Mouse (Mus musculus) E14TG2a.4 (cell line): ENCODE results near the gene Foxe1.

Experiments used
- H3K27me3 ChIP-seq: 2 replicates; pipeline ENCODE4 v1.6.1; 2014; ENCODE audit warnings: low read length, control low read depth; ENCODE audit not compliant: insufficient read depth
- H3K36me3 ChIP-seq: 2 replicates; pipeline ENCODE4 v1.6.1; 2014; ENCODE audit warnings: low read length, control low read depth; ENCODE audit not compliant: insufficient read depth
- H3K4me1 ChIP-seq: replicated peaks from 2 replicates; pipeline ENCODE4 v1.6.1; 2014; ENCODE audit warnings: low read depth, low read length, control low read depth
- H3K4me3 ChIP-seq: replicated peaks from 2 replicates; pipeline ENCODE4 v1.5.1; 2014; ENCODE audit warnings: mild to moderate bottlenecking, low read length
- H3K9me3 ChIP-seq: 2 replicates; pipeline ENCODE4 v1.6.1; 2014; ENCODE audit warnings: low read length, control low read depth
- CTCF ChIP-seq: conservative IDR thresholded peaks from 2 replicates; pipeline ENCODE4 v1.5.1; 2014; ENCODE audit warnings: low read length
- NANOG ChIP-seq: IDR thresholded peaks from 2 replicates; pipeline ENCODE4 v1.6.1; 2014; ENCODE audit warnings: borderline replicate concordance, low read length, mixed read lengths
- POU5F1 ChIP-seq: IDR thresholded peaks from 2 replicates; pipeline ENCODE4 v1.6.1; 2014; ENCODE audit warnings: low read length, borderline replicate concordance

Foxe1 gene

DNA sequence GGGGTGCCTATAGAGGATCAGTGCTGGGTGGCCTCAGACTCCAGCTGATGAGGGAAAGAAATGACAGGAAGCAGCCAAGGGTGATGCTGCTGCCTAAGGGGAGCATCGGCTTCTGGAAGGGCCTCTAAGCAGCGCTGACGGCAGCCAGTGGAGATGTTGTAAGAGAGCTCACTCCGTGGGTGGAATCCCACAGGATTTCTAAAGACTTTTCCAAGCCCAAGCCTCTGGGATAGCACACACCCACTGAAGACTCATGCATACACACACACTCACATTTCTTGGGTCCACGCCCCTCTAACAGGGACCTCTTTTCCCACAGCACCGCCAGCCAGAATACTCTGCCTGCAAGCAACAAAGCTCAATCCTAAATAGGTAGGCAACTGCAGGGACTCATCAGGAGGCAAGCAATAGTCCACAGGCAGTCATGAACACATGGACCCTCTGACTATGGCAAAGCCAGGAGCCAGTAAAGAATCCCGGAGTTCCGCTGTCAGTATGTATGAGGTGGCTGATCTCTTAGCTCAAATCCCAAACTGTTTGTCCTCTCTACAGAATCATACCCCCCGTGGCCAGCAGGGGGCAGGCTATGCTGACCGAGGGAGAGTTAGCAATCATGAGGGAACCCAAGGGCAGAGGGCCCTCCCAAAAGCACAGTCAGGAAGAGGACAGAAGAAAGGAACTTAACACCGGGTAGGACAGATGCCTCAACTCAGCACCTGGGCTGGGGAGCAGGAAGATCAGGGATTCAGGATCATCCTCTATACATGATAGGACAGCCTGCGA lies 13.1 kb downstream of the Foxe1 start:
- Histone ChIP-seq H3K4me3 (no peak overlapping the region), H3K9me3 (no peaks in the 10 kb centered on the region), H3K4me1 (peaks cover 28% of the 10 kb centered on the region), H3K27me3 (peaks cover 46% of the 10 kb centered on the region), H3K36me3 (no peaks in the 10 kb centered on the region)
- TF ChIP-seq CTCF (peak; percentile 97), NANOG (no peak)

DNA sequence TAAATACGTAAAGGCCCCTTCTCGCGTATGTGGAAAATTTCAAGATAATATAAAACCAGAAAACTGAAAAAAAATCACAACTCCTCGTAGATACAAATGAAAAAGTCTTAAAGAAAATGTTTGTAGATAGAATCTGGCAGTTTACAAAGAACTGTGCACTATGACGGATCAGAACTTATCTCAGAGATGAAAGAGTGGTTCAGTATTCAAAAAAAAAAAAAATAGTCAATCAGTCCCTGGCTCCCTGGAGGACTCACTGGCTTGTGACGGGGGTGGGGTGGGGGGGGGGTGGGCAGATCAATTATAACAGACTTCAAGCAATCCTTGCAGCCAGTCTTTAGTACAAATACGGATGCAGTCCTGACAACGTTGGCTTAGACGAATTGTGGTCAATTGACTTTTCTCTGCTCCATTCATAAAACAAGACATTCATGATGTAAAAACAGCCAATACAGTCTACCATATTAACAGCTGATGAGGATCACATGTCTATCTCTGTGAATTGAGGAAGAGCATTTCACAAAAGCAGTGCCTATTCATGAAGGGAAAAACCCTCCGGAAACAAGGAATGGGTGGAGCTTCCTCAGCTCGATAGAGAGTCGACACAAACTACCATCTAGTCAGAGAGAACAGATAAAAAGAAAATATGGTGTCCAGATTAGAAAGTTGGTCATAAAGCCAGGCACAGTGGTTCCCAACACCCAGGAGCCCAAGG lies 16.3 kb downstream of the Foxe1 start:
- Histone ChIP-seq H3K36me3 (no peaks in the 10 kb centered on the region), H3K4me3 (no peak overlapping the region), H3K27me3 (peaks cover 26% of the 10 kb centered on the region), H3K9me3 (peaks cover 3% of the 10 kb centered on the region), H3K4me1 (peaks cover 11% of the 10 kb centered on the region)
- no peak for TF ChIP-seq CTCF
- no peak for TF ChIP-seq POU5F1
- TF ChIP-seq NANOG, result no peak

DNA sequence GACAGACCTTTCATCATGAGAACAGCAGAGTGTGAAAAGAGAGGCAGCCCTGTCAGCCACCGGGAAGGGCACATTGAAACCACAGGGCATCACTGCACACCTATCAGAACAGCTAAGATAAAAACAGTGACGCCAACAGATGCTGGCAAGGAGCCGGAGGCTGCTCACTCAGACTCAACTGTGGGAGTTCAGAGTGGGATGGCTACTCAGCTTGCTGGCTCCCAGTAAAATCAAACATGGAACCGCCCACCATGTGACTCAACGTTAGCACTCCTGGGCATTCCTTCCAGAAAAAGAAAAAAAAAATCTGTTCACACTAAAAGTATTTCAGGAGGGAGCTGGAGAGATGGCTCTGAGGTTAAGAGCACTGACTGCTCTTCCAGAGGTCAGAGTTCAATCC lies 17.8 kb downstream of the Foxe1 start:
- Histone ChIP-seq H3K4me1 (peaks cover 8% of the 10 kb centered on the region), H3K9me3 (peaks cover 3% of the 10 kb centered on the region), H3K36me3 (no peaks in the 10 kb centered on the region), H3K27me3 (peaks cover 28% of the 10 kb centered on the region), H3K4me3 (no peak overlapping the region)
- TF ChIP-seq POU5F1, result no peak
- no peak for TF ChIP-seq NANOG
- no peak for TF ChIP-seq CTCF

DNA sequence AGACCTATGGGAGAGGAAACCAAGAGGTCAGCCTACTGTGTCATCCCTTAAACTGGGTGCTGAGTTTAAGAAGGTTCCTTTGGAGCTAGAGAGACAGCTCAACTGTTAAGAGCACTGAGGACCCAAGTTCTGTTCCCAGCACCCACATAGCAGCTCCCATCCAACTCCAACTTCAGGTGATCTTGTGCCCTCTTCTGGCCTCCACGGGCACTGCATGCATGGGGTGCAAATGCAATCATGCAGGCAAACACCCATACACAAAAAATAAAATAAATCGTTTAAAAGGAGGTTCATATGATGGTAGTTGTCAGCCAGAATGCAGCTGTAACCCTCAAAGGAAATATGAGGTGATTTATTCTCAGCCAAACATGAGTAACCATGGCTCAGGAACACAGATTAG lies 21.0 kb downstream of the Foxe1 start:
- peaks cover 3% of the 10 kb centered on the region for H3K9me3 ChIP-seq
- no peaks in the 10 kb centered on the region for H3K36me3 ChIP-seq
- H3K4me3 ChIP-seq, result no peak overlapping the region
- TF ChIP-seq CTCF, result peak; percentile 69
- no peak for TF ChIP-seq POU5F1
- no peak for TF ChIP-seq NANOG
- peaks cover 34% of the 10 kb centered on the region for H3K27me3 ChIP-seq
- H3K4me1 ChIP-seq, result peaks cover 7% of the 10 kb centered on the region

DNA sequence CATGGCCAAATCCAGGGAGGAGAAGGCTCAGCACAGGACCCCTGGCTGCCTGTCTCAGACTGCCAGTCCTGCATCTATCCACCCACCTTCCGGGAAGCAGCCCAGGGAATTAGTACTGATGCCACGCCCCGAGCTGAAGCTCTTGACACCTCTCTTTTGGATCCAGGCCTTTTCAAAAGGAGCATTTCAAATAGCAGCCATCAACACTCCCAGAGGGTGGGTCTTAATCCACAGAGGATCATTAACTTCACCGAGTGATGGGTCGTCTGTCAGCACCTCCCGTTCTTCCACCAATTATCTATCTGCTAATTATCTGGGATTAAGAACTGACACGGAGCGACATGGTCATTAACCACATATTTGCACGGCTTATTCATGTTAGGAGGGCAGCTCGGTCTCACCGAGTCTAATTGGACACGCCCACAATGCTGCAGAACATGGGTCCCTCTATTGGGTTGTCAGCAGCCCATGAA lies 24.1 kb downstream of the Foxe1 start:
- Histone ChIP-seq H3K4me1 (peaks cover 24% of the 10 kb centered on the region), H3K27me3 (peaks cover 48% of the 10 kb centered on the region), H3K36me3 (no peaks in the 10 kb centered on the region), H3K4me3 (no peak overlapping the region), H3K9me3 (peaks cover 3% of the 10 kb centered on the region)
- TF ChIP-seq NANOG, result no peak

DNA sequence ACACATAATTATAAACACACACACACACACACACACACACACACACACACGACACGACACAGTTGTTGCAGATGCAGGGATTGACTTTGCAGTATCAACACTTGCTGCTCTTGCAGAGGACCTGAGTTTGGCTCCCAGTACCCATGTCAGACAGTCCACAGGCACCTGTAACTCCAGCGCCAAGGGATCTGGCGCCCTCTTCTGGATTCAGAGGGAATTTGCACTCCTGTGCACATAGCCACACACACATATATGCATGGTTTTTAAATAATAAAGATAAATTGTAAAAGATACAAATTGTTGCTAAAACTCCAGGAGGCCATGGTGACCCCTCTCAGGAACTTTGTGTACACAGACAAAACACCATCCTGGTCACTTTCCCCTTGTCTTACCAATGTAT lies 25.7 kb downstream of the Foxe1 start:
- peaks cover 3% of the 10 kb centered on the region for H3K9me3 ChIP-seq
- H3K36me3 ChIP-seq, result no peaks in the 10 kb centered on the region
- peaks cover 45% of the 10 kb centered on the region for H3K27me3 ChIP-seq
- H3K4me1 ChIP-seq, result peaks cover 24% of the 10 kb centered on the region
- TF ChIP-seq NANOG (no peak), CTCF (peak; percentile 95), POU5F1 (no peak)
- no peak overlapping the region for H3K4me3 ChIP-seq

DNA sequence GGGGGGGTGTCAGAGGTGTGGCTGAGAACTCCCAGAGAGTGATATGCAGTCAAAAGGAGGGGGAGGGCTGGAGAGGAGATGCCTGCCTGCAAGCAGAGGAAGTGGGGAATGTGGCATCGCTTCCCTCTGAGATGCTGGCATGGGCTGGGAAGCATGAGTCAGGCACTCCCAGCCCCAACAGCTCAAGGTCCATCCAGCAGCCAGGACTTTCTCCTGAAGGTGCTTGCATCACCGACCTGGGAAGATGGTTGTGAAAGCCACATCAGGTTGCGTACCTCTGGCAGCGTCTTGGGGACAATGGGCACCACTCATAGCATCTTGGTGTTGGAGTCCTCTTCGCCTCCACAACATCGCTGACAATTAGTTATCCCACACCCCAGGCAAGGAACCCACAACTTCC lies 27.0 kb downstream of the Foxe1 start:
- Histone ChIP-seq H3K4me1 (peaks cover 34% of the 10 kb centered on the region), H3K9me3 (no peaks in the 10 kb centered on the region), H3K27me3 (peaks cover 38% of the 10 kb centered on the region), H3K36me3 (0 out of 2 replicates have a peak, but pooled peaks cover 2% of the 10 kb centered on the region), H3K4me3 (no peak overlapping the region)
- TF ChIP-seq CTCF, result no peak
- no peak for TF ChIP-seq NANOG
- no peak for TF ChIP-seq POU5F1

DNA sequence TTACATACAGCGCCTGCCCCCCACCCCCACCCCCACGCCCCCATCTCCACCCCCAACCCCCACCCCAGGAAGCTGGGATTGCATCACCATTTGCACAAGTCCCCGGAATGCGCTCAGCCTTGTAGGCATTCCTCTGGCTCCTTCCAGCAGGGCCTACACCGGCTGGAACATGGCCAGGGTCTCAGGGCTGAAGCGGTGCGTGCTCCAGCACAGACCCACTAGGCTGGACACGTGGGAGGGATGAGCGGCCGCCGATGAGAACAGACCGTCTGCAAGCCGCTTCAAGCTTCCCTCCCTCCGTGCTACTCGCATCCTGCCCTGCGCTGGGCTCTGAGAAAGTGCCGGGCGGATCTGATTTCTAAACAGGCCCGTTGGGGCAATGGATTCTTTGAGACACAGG lies 27.6 kb downstream of the Foxe1 start:
- Histone ChIP-seq H3K27me3 (peaks cover 32% of the 10 kb centered on the region), H3K4me1 (peaks cover 36% of the 10 kb centered on the region), H3K4me3 (peak overlapping the region; percentile 69), H3K9me3 (no peaks in the 10 kb centered on the region), H3K36me3 (peaks cover 8% of the 10 kb centered on the region; the same call in 1 of the 2 replicates)
- TF ChIP-seq CTCF (no peak), NANOG (no peak), POU5F1 (no peak)

DNA sequence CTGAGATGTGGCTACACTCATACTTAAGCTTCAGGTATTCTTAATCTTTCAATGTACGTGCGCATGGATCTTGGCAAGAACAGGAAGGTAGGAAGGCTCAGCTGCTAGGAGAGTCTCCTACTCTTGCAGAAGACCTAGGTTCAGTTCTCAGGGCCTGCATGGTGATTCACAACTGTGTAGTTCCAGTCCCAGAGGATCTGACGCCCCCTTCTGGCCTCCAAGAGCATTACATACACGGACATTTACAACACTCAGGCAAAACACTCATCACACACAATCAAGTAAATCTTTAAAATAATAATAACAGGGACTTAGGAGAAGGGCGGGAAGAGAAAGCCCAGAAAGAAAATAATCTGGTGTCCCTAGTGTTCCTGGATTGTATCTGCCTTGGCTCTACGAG lies 31.0 kb downstream of the Foxe1 start:
- peaks cover 14% of the 10 kb centered on the region for H3K27me3 ChIP-seq
- peaks cover 29% of the 10 kb centered on the region for H3K4me1 ChIP-seq
- peak; percentile 88 for TF ChIP-seq CTCF
- TF ChIP-seq POU5F1, result no peak
- no peak for TF ChIP-seq NANOG
- H3K9me3 ChIP-seq, result peaks cover 10% of the 10 kb centered on the region
- peaks cover 42% of the 10 kb centered on the region for H3K36me3 ChIP-seq
- H3K4me3 ChIP-seq, result peak overlapping the region; percentile 79
